Mouse (Mus musculus) spleen, adult 2 months (tissue): ENCODE measurements around the gene Lrba.

ENCODE experiments used
- CTCF ChIP-seq: fragments of 200-500 bp; IDR thresholded peaks from 2 replicates; pipeline ENCODE4 v1.5.1; 2011; ENCODE audit warnings: mild to moderate bottlenecking, inconsistent platforms; ENCODE audit not compliant: insufficient read depth, insufficient read length, insufficient replicate concordance; ENCODE audit errors: extremely low read depth
- POLR2A ChIP-seq: fragments of 200-500 bp; IDR thresholded peaks from 2 replicates; pipeline ENCODE4 v1.6.1; 2011; ENCODE audit warnings: low read depth, low read length, inconsistent platforms

- TF ChIP-seq POLR2A (no peak), CTCF (no peak)
These were observed 298.5 kb downstream of the Lrba start for GRCm38 (mm10) chr3:86522880-86523505.
